Mouse (Mus musculus) Patski (cell line): ENCODE results near the gene Btg4. TPM values are rescaled to one million over a fixed set of nuclear protein-coding genes. Genes with fewer than 3 reads are reported as not detected.

Experiments used
- ATAC-seq: fragments of 100-300 bp; one replicate; pipeline ENCODE4 v1.8.0; 2021
- CTCF ChIA-PET: fragments of 350-600 bp; sonication (Branson Sonifier 250); formaldehyde crosslinking; loops from one replicate; lab custom pipeline; 2022; ENCODE audit warnings: inconsistent platforms; lab: Charles Lee
- POLR2A ChIA-PET: fragments of 350-600 bp; sonication (Branson Sonifier 250); formaldehyde crosslinking; loops from one replicate; lab custom pipeline; 2022; ENCODE audit warnings: antibody characterized with exemption, inconsistent platforms; lab: Charles Lee
- DNase-seq: peaks from one replicate; pipeline ENCODE4 v3.0.0-alpha.2; 2011; ENCODE audit warnings: low read depth, low spot score
- H3K27me3 ChIP-seq: fragments of 371-371 bp; one replicate; pipeline ENCODE4 v1.5.1; 2021
- CTCF ChIP-seq: fragments of 100-300 bp; IDR thresholded peaks from one replicate; pipeline ENCODE4 v1.5.1; 2021
- in situ Hi-C: fragments of 300-500 bp; cut with MboI; formaldehyde crosslinking; loops from 3 replicates; pipeline ENCODE4 v1.11.1; 2018; ENCODE audit warnings: low pct_unique_long_range_greater_than_20kb, mixed read lengths
- polyA plus RNA-seq: library from polyadenylated mRNA; unstranded; gene quantifications from one replicate; pipeline ENCODE4 v1.2.3, GENCODE M21; 2021

Gene Btg4
- polyA plus RNA-seq, result not detected

DNA sequence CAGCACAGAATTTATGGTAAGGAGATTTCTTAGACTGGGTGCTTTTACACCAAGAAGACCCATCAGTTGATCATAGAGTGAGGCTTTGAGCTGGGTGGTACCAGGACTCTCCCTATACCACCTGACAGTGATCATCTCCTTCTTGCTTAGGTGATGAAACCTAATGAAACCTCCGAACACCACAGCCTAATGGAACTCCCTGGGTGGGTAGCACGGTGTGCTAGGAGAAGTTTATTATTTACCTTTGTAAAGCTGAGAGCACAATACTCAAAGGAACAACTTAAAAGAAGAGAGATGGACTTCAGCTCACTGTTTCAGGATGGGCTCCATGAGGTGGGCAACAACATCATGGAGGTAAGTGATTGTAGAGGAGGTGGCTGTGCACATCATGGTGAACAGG is at the start of gene Btg4:
Gene Btg4 (plus strand): TSS at position 301 of the 400 bp plus-strand sequence.
- TF ChIP-seq CTCF, result no peak
- no peak for DNase-seq
- in situ Hi-C loops, result no loop called here
- POLR2A ChIA-PET, result no interaction called here
- ATAC-seq, result no peak
- CTCF ChIA-PET, result no interaction called here
- H3K27me3 ChIP-seq, result no peaks in the 10 kb centered on the region

DNA sequence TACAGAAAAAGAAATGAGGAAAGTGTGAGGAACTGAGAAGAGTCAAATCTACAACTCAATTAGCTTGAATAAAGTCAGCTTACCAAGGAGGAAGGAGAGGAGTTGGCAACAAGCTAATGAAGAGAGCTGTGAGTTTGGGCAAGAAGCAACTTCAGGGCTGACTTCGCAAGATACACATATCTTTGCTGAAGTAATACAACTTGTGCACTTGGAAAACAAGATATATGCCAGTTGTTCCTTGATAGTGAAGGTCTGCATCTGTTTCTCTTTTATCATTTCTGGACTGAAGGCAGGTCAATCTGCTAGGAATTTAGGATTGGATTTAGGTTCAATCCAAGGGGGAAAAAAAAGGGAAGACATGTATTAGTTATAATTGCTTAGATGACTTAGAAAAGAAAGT is 47.1 kb upstream of the Btg4 start:
- no peak for DNase-seq
- TF ChIP-seq CTCF, result no peak
- no peak for ATAC-seq
- CTCF ChIA-PET, result no interaction called here
- peaks cover 7% of the 10 kb centered on the region for H3K27me3 ChIP-seq
- POLR2A ChIA-PET, result interaction anchor here (0.6 kb wide), 1 partner anchor 158 kb away, joined by 5 read pairs; no protein-coding TSS in a partner anchor
- in situ Hi-C loops, result loop anchor here (25.0 kb wide), 1 partner anchor 326 kb away; no protein-coding TSS in a partner anchor

DNA sequence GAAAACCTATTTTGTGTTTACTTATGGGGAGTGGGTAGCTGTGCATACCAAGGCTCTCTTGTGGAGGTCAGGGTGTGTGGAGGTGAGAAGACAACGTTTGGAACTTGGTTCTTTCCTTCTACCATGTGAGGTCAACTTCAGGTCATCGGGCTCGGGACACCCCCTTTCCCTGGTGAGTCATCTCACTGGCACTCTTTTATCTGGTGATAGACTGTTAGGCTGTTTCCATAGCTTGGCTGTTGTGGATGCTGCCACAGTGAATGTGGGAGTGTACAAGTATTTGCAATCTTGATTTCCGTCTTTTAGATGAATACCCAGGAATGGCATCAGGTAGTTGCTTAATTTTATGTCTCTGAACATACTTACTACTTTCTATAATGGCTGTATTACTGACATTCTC is 45.0 kb upstream of the Btg4 start:
- H3K27me3 ChIP-seq, result peaks cover 15% of the 10 kb centered on the region
- TF ChIP-seq CTCF, result no peak
- no peak for ATAC-seq
- no peak for DNase-seq
- ChIA-PET CTCF (no interaction called here), POLR2A (no interaction called here)
- in situ Hi-C loops, result loop anchor here (25.0 kb wide), 1 partner anchor 328 kb away; no protein-coding TSS in a partner anchor

DNA sequence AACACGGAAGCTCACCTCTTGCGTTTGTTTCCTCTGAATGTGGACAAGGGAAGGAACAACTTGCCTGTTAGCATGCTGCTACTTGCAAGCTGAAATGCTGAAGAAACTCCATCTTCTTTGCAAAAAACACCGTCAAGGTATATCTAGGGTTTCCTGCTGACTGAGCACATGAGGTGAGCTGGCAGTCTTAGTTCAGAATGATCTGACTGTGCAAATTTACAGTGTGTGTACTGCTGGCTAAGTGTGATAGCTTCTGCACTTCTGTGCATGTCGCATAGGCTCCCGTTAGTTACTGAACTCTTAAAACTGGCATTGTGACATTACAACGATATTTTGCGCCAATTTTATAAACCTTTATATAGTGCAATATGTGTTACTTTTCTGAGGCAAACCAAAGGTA is 41.0 kb upstream of the Btg4 start:
- peaks cover 22% of the 10 kb centered on the region for H3K27me3 ChIP-seq
- ChIA-PET POLR2A (no interaction called here), CTCF (no interaction called here)
- ATAC-seq (no peak), DNase-seq (no peak)
- TF ChIP-seq CTCF, result no peak
- in situ Hi-C loops, result loop anchor here (25.0 kb wide), 1 partner anchor 332 kb away; no protein-coding TSS in a partner anchor

DNA sequence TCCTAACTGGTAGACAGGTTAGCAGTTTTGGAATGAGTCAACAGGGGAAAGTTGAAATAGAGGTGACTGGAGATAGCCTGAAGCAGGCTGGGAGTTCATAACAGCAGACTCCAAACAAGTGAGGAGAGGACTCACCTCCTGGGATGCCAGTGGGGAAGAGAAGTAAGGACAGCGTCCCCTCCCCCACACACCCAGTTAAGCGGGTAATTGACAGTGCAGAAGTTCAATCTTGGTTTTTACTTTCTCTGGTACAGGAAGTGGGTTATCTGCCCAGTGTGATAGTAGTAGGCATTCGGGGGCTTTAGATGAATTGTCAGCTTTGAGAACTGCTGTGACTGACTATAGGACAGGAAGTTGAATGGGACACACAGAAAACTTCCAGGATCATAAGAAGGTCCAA is 40.4 kb upstream of the Btg4 start:
- POLR2A ChIA-PET, result no interaction called here
- ATAC-seq (no peak), DNase-seq (no peak)
- TF ChIP-seq CTCF, result no peak
- in situ Hi-C loops, result loop anchor here (25.0 kb wide), 1 partner anchor 333 kb away; no protein-coding TSS in a partner anchor
- CTCF ChIA-PET, result no interaction called here
- H3K27me3 ChIP-seq, result peaks cover 22% of the 10 kb centered on the region

DNA sequence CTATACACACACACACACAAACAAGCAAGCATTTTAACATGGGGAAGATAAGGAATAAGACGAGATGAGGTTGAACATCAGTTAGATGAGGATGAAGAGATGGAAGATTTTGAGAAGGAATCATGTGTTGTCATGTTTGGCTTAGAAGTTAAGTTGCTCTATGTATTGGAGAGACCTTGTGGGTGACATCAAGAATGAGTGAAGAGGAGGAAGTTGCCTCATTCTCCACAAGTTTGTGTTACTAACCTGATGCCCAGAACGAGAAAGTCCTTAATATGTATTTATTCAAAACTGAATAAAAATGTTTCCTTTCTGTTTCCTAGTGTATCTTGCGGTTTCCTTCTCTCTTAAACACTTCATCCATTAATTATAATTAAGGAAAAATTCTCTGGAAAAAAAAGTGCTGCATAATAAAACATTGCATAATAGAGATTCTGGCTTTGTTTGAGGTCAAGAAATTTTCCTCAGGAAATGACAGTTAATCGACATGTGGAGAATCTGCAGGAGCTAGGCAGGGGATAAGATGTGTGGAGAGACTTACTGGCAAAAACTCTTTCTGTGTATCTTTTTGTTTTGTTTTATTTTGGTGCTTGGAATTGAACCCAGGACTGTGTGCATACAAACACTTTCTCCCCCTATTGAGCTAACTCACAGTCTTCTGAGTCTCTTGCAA is 39.4 kb upstream of the Btg4 start:
- in situ Hi-C loops, result loop anchor here (25.0 kb wide), 1 partner anchor 334 kb away; no protein-coding TSS in a partner anchor
- no peak for DNase-seq
- POLR2A ChIA-PET, result no interaction called here
- H3K27me3 ChIP-seq, result peaks cover 22% of the 10 kb centered on the region
- CTCF ChIA-PET, result no interaction called here
- ATAC-seq, result no peak
- TF ChIP-seq CTCF, result no peak

DNA sequence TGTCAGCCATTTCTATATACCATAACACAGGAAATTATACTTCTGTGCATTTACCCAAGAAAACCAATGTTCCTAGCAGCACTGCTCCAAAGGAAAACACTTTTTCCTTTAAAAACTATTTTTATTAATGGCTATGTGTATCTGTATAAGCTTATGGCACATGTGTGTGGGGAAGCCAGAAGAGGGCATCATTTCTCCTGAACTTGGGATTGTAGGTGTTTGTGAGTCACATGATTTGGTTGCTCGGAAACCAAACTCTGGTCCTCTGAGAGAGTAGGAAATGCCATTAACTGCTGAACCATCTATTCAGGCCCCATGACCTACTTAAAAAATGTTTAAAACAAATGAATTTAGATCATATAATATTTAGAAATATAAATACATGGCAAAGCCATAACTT is 33.7 kb upstream of the Btg4 start:
- in situ Hi-C loops, result loop anchor here (25.0 kb wide), 1 partner anchor 260 kb away; the partner anchor contains the start of gene Colca2
- no peak for ATAC-seq
- DNase-seq, result no peak
- H3K27me3 ChIP-seq, result peaks cover 33% of the 10 kb centered on the region
- TF ChIP-seq CTCF, result peak; percentile 31
- CTCF ChIA-PET, result interaction anchor here (1.0 to 1.3 kb wide), 2 partner anchors 9 kb away, joined by 3 to 5 read pairs; no protein-coding TSS in a partner anchor
- POLR2A ChIA-PET, result no interaction called here

DNA sequence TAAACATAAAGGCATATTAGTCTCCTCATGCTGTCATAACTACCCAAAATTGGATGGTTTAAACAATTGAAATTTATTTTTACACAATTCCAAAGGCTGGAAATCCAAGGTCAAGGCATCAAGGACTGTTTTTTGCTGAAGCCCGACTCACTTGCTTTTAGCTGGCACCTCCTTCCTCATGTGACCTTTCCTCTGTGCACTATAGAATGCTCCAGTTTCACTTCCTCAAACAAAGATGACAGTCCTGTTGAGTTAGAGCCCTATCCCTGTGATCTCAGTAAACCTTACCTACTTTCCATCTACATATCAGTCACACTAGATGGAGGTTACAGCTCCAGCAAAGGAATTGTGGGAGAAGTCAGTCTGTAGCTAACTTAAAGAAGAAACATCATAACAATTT is 30.6 kb upstream of the Btg4 start:
- ChIA-PET CTCF (no interaction called here), POLR2A (no interaction called here)
- in situ Hi-C loops, result loop anchor here (25.0 kb wide), 1 partner anchor 257 kb away; the partner anchor contains the start of gene Colca2
- no peak for TF ChIP-seq CTCF
- ATAC-seq (no peak), DNase-seq (no peak)
- peaks cover 33% of the 10 kb centered on the region for H3K27me3 ChIP-seq

DNA sequence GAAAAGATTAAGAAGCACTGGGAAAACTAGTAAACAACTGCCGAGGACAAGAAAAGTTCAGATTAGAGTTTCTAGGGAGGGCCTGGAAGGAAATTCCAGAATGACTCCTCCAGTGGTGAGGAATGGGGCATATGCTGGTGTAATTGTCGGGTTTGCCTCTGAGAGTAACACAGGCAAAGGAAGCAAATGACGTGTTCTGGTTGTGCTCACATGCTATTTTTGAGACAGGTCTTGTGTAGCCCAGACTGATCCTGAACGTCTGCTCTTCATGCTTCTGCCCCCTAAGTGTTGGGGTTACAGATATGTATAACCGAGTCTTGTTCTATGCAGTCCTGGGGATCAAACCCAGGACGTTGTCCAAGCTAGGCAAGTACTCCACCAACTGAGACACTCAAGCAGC is 29.1 kb upstream of the Btg4 start:
- peaks cover 44% of the 10 kb centered on the region for H3K27me3 ChIP-seq
- in situ Hi-C loops, result loop anchor here (25.0 kb wide), 1 partner anchor 256 kb away; the partner anchor contains the start of gene Colca2
- ChIA-PET POLR2A (no interaction called here), CTCF (no interaction called here)
- no peak for DNase-seq
- no peak for TF ChIP-seq CTCF
- ATAC-seq, result no peak

DNA sequence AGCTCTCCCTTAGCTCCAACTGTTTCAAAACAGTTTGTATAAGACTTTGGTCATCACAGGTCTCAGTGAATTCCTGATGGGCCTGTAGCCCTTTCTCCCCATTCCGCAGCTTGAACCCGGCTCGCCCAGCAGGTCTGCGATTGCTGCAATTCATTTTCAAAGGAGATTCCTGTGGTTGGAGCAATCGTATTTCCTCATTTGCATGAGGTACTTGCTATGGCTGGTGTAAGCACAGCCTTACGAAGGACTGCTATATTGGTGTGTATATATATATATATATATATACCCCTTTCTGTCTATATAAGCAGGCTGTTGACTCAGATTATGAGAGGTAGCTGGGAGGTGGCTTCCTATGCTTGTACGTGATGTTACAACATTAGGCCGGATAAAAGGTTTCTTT is 28.4 kb upstream of the Btg4 start:
- POLR2A ChIA-PET, result no interaction called here
- DNase-seq, result no peak

More for the DNA sequence above, 28.4 kb upstream of the Btg4 start:
- ATAC-seq, result no peak
- peaks cover 45% of the 10 kb centered on the region for H3K27me3 ChIP-seq
- TF ChIP-seq CTCF, result no peak
- CTCF ChIA-PET, result no interaction called here
- in situ Hi-C loops, result loop anchor here (25.0 kb wide), 1 partner anchor 255 kb away; the partner anchor contains the start of gene Colca2
